11 mouse cellular contexts compared by ENCODE assay signal in the genomic region with DNA sequence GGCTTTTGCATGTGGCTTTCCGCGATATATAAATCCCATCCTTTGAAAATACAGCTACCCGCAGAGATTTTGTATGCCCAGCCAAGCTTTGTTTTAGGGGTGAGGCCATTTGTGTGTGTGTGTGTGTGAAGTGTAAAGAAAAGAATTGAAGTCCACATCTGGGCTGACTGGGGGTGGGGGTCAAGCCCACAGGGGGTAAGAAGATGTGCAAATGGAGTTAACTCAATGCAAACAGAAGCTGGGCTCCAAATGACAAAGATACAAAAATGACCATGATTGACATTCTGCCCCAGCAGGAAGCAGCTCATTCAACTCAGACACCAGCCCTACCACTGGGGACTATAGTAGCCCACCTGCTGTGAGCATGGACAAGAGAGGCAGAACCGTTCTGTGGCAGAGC.
"Had no signal": no experiment of that assay in that cellular context is flagged by ENCODE, and none has a peak within 500 bp of the region (broad histone marks: within the 10 kb centered on the region; RNA-seq: fewer than 3 reads in every experiment).

No protein-coding gene starts in this region.

- H3K36me3 ChIP-seq: limb, embryonic 12.5 days; neural tube, embryonic 13.5 days; stomach, embryonic 15.5 days had no signal

- H3K4me1 ChIP-seq: limb, embryonic 12.5 days; stomach, embryonic 15.5 days had no signal

- H3K9ac ChIP-seq: limb, embryonic 12.5 days; liver, embryonic 14.5 days; stomach, embryonic 15.5 days had no signal

- H3K4me3 ChIP-seq: limb, embryonic 12.5 days; neural tube, embryonic 13.5 days; stomach, embryonic 15.5 days had no signal

- H3K4me2 ChIP-seq: limb, embryonic 12.5 days; neural tube, embryonic 13.5 days; stomach, embryonic 15.5 days had no signal

- DNase-seq: kidney, adult 8-10 months; kidney, postnatal 25 days; liver; lung, adult 18-20 months; retina, postnatal 1 day; thymus, adult 2 months; thymus, postnatal 25 days had no signal

- H3K9me3 ChIP-seq: limb, embryonic 12.5 days; neural tube, embryonic 13.5 days; stomach, embryonic 15.5 days had no signal

- H3K27ac ChIP-seq: limb, embryonic 12.5 days; liver, embryonic 14.5 days; stomach, embryonic 15.5 days had no signal
